10 mouse cellular contexts compared by ENCODE assay signal in the genomic region with DNA sequence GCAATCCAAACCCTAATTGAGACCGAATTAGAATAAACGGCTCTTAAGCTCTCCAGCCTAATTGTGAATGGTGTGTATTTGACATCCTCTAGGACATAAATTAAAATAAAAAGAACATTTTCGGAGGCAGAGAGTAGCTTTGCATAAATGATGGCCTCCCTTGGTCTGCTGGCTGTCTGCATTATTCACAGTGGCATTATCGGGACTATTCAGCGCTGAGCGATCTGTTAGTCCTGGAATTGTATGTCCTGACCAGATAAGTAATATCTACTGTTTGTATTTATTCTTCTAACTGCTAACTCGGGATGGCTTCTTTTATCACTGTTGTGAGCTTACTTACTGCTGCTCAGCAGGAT.
DNase-seq lines count a peak whose midpoint lies in the region; ATAC-seq lines count a peak whose summit lies in the region.
"Had no signal": no experiment of that assay in that cellular context is flagged by ENCODE, and none has a peak within 500 bp of the region (broad histone marks: within the 10 kb centered on the region; RNA-seq: fewer than 3 reads in every experiment).

No protein-coding gene starts in this region.

- intact Hi-C loops in heart, postnatal 14 days (cut with DNase I): no loop called here

- 11% methylated on average over 7 of the region's 7 CpGs for WGBS in heart, embryonic 12.5 days
- 12% methylated on average over 7 of the region's 7 CpGs for WGBS in lung, embryonic 16.5 days
- WGBS in liver, embryonic 13.5 days (ENCODE audit: insufficient replicate concordance): 13% methylated on average over 7 of the region's 7 CpGs
- WGBS in neural tube, embryonic 15.5 days: 5% methylated on average over 7 of the region's 7 CpGs

- H3K4me3 ChIP-seq in heart, embryonic 12.5 days: peak overlapping the region; percentile 5
- H3K4me3 ChIP-seq in lung, embryonic 16.5 days (ENCODE audit: low read length): peak overlapping the region; percentile 14; the same call in 1 of the 2 replicates
- H3K4me3 ChIP-seq in liver, embryonic 13.5 days (replicated peaks): no peak overlapping the region
- peak overlapping the region; percentile 4; the same call in 1 of the 2 replicates for H3K4me3 ChIP-seq in neural tube, embryonic 15.5 days (replicated peaks)

- peaks cover 17% of the 10 kb centered on the region; the same call in 1 of the 2 replicates for H3K27me3 ChIP-seq in heart, embryonic 12.5 days (replicated peaks)
- H3K27me3 ChIP-seq in lung, embryonic 16.5 days (ENCODE audit: control insufficient read depth, insufficient read depth, low read depth, low read length): no peaks in the 10 kb centered on the region
- no peaks in the 10 kb centered on the region for H3K27me3 ChIP-seq in liver, embryonic 13.5 days
- 0 out of 2 replicates have a peak, but pooled peaks cover 3% of the 10 kb centered on the region for H3K27me3 ChIP-seq in neural tube, embryonic 15.5 days (replicated peaks)

- no peak overlapping the region for H3K9ac ChIP-seq in heart, embryonic 12.5 days
- H3K9ac ChIP-seq in lung, embryonic 16.5 days (ENCODE audit: low read length): no peak overlapping the region
- no peak overlapping the region for H3K9ac ChIP-seq in liver, embryonic 13.5 days
- H3K9ac ChIP-seq in neural tube, embryonic 15.5 days (replicated peaks): no peak overlapping the region

- H3K4me1 ChIP-seq in heart, embryonic 12.5 days (replicated peaks): no peaks in the 10 kb centered on the region
- no peaks in the 10 kb centered on the region; the same call in 1 of the 2 replicates for H3K4me1 ChIP-seq in lung, embryonic 16.5 days (replicated peaks; ENCODE audit: control insufficient read depth, insufficient read depth, low read length)
- H3K4me1 ChIP-seq in liver, embryonic 13.5 days (replicated peaks): no peaks in the 10 kb centered on the region
- peaks cover 18% of the 10 kb centered on the region for H3K4me1 ChIP-seq in neural tube, embryonic 15.5 days

- H3K27ac ChIP-seq in heart, embryonic 12.5 days (ENCODE audit: poor library complexity, severe bottlenecking): no peak overlapping the region
- no peak overlapping the region for H3K27ac ChIP-seq in lung, embryonic 16.5 days (ENCODE audit: low read length)
- H3K27ac ChIP-seq in liver, embryonic 13.5 days: no peak overlapping the region
- peak overlapping the region; percentile 38; the same call in 1 of the 2 replicates for H3K27ac ChIP-seq in neural tube, embryonic 15.5 days (replicated peaks)
- H3K27ac ChIP-seq: macrophage had no signal

- no peaks in the 10 kb centered on the region for H3K36me3 ChIP-seq in heart, embryonic 12.5 days
- no peaks in the 10 kb centered on the region for H3K36me3 ChIP-seq in lung, embryonic 16.5 days (ENCODE audit: control insufficient read depth, insufficient read depth, low read length)
- no peaks in the 10 kb centered on the region for H3K36me3 ChIP-seq in liver, embryonic 13.5 days
- H3K36me3 ChIP-seq in neural tube, embryonic 15.5 days: no peaks in the 10 kb centered on the region

- ATAC-seq in heart, embryonic 12.5 days (ENCODE audit: insufficient number of reproducible peaks, low FRiP score): no peak
- ATAC-seq in lung, embryonic 16.5 days (ENCODE audit: low read depth): no peak
- peak; percentile 89 for ATAC-seq in liver, embryonic 13.5 days (ENCODE audit: low read depth)
- ATAC-seq in neural tube, embryonic 15.5 days (ENCODE audit: low FRiP score): peak; percentile 47

- DNase-seq in heart, postnatal 14 days: no peak
- DNase-seq in lung, postnatal 4 days: no peak
- DNase-seq in liver, embryonic 13.5 days: peak; percentile 13
- no peak for DNase-seq in ovary, adult 18-20 months (ENCODE audit: low spot score)
- no peak for DNase-seq in urinary bladder, postnatal 36 days (ENCODE audit: low spot score in 2 of 2)
- DNase-seq: kidney, postnatal 4 days had no signal

- H3K9me3 ChIP-seq in heart, embryonic 12.5 days (replicated peaks): no peaks in the 10 kb centered on the region
- H3K9me3 ChIP-seq in lung, embryonic 16.5 days (ENCODE audit: control insufficient read depth, low read length): no peaks in the 10 kb centered on the region
- no peaks in the 10 kb centered on the region for H3K9me3 ChIP-seq in liver, embryonic 13.5 days (replicated peaks)
- no peaks in the 10 kb centered on the region for H3K9me3 ChIP-seq in neural tube, embryonic 15.5 days (replicated peaks)

- peak overlapping the region; percentile 47 for H3K4me2 ChIP-seq in heart, embryonic 12.5 days
- H3K4me2 ChIP-seq in lung, embryonic 16.5 days (ENCODE audit: low read depth, low read length): peak overlapping the region; percentile 43
- peak overlapping the region; percentile 26; the same call in 1 of the 2 replicates for H3K4me2 ChIP-seq in liver, embryonic 13.5 days
- H3K4me2 ChIP-seq in neural tube, embryonic 15.5 days: peak overlapping the region; percentile 48

Comparison
In these comparisons a context has a peak if more than half of its experiments do, and no peak if none do; other contexts are left out.
1. ATAC-seq: peak in liver, embryonic 13.5 days (single experiment) and neural tube, embryonic 15.5 days (single experiment); none in heart, embryonic 12.5 days (single experiment) and lung, embryonic 16.5 days (single experiment).
2. Peak in every context shown above with its lines, with median percentiles within 50 percentile points of each other: H3K4me2 ChIP-seq.